Mouse (Mus musculus) gastrocnemius, postnatal 25 days (tissue): ENCODE results near the gene Pax8. TPM values are rescaled to one million over a fixed set of nuclear protein-coding genes. Genes with fewer than 3 reads are reported as not detected.

Experiments used
- DNase-seq: peaks from one replicate; pipeline ENCODE4 v3.0.0; 2022
- total RNA-seq, 2 experiments: library from RNA; stranded (reverse); gene quantifications; 1 replicate in 1 of 2; 2 replicates in 1 of 2; pipeline ENCODE4 v1.2.3; 2021

Pax8 gene
- total RNA-seq, 2 experiments from 2014 or later: not detected

DNA sequence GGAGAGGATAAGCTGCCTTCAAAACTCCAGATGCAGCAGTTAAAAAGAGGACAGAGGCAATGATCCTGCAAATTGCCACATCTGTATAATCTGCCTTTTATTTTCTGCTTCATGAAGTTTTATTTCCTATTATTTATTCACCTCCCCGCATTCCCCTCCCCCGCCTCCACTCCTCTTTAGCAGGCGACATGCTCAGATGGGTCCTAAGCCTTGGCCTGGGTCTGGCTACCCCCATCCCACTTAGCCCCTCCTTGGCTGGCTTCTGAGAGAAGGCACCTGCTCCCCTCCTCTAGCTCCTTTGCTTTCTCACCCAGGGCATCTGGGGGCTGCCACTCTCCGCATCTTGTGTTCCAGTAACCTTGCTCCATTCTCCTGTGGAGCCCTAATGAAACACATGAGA, 61.7 kb downstream of the Pax8 start:
- DNase-seq: no peak

GRCm38 (mm10) chr2:24413172-24413571, 62.2 kb downstream of the Pax8 start:
- no peak for DNase-seq

GRCm38 (mm10) chr2:24409166-24409565, 66.2 kb downstream of the Pax8 start:
- DNase-seq: no peak

DNA sequence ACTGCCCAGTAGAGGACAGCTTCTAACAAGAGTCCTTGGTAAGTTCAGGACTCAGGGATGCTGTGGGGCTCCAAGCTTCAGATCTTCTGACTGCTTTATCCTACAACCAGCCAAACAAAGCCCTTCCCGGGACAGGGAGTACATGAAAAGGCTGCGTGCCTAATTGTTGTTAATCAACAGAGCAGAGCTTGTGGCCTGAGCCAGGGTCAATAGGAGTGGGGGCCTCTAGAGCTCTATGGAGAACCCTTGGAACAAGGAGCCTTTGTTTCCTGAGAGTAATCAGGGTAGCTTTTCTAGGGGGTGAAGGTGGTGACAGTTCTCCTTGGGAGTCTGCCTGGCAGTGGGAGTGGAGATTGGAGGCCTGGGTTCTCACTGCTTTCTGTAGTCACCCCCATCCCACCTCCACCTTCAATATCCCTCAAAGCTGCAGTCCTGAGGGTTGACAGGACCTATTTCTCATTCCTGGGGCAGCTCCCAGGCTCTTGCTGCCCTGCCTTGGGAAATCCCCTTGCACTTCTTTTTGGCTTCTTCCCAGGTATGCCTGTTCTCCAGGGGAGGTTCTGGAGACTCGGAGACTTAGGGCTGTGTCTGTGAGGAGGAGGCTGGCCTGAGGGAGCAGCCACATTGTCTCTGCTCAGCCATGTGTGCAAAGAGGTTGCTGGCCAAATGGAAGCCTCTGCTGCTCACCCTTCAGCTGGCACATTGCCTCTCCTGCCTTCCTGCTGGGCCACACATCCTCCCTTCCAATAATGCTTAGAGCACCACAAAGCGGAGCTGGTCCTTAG, 67.5 kb downstream of the Pax8 start:
- DNase-seq: no peak

DNA sequence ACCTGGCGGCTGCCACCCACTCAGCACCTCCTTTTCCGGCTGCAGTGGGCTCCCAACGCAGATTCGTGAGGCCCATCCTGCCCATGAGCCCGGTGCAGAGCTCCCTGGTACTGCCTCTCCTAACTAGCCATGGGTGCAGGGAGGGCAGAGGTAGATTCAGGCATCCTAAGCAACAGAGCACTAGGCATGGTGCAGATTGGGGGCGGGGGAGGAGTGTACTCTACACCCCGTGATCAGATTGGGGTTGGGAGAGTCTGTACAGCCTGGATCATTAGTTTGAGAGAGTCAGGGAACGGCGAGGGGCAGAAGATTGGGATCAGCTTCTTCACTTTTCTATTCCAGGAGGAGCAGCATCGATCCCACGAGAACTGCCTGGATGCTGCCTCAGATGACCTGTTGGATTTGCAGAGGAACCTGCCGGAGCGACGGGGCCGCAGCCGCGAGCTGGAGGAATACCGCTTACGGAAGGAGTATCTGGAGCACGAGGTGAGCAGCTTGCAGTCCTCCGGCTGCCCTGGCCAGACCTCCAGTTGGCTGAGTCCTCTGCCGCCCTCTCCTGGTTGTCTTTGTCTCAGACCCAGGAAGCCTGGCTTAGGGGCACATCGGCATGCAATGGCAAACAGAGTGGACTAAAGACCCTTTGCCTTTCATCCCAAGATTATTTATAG, 69.9 kb downstream of the Pax8 start:
- DNase-seq: no peak

DNA sequence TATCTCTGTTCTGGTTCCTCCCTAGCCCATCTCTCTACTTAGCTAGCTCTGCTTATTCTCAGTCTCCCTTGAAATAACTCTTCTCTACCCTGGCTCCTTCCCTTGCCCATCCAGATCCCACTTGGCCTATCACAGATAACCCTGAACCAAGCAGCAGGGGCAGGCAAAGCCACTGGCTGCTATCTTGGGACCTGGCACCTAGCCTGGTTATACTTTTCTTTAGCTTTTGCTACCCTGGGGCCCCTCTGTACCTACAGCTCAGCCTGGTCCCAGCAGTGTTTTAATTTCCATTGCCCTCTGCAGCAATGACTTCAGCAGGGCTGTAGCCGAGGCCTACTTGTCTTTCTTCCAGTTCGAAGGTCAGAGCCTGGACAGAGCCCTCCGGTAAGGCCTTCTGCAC, 74.7 kb downstream of the Pax8 start:
- DNase-seq: no peak

- DNase-seq: no peak
Measured at GRCm38 (mm10) chr2:24397115-24397514, 78.3 kb downstream of the Pax8 start.

DNA sequence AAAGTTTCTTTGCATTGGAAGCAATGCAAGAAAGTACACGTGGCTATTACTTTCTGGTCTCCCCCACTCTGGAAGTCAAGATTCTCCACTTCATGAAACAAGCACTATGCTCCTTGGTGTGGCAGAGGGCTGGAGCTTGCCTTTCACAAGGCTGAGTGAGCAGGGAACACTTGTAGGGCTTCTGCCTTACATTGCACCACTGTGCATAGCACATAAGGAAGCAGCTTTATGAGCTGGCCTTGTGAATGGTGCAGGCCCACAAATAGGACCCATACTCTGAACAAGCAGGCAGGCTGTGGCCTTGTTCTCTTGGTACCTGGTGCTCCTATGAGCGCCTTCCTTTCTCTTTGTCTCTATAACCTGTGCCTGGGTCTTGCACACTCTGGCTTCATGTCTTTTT, 82.1 kb downstream of the Pax8 start:
- DNase-seq: no peak

- DNase-seq: no peak
Measured at GRCm38 (mm10) chr2:24387361-24388283, 87.8 kb downstream of the Pax8 start.

DNA sequence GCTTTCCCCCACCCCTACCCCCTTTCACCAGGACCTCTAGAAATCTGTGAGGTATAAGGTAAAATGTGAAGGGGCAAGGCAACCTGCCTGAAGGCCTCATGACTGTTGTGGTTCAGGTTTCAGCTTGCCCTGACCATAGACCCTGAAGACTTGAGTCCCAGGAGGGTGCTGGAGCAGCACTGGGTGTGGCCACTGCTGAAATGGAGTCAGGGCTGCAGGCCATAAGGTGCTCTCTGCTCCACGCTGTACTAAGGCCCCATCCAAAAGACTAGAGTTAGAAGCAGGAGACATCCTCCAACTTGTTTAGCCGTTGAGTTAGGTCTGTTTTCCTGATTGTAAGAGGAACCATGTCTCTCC, 88.5 kb downstream of the Pax8 start:
- no peak for DNase-seq

DNA sequence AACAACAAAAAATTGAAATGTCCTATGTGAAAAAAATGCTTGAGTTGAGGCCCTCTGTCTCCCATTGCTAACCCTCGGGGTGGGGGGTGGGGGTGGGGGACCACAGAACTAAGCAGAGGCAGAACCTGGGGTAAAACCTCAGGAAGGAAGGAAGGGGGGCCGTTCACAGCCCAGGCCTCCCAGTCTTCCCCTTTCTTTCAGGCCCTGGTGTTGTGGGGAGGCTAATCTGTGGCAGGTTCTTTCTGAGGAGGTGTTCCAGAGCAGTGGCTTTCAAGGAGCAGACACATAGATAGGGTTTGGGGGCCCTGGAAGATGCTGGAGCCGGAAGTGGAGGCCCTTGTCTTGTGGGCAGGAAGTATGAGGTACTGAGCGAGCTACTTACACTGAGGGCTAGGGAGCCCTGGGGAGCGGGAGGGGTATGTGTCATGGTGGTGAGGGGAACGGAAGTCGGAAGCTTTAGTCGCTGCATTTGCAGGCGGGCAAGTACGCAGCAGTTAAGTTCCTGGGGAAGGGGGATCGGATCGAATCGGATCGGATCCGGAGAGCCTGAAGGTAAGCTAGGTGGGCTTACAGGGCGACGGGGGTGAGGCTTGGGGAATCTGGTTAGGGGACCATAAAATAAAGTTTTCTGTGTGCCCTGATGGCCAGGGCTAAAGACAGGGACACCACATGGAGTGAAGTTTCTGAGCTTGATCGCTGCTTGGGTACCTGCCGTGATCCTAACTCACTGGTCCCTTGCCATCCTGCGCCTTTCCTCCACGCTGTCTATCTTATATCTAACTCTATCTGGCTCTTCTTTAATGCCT, 89.0 kb downstream of the Pax8 start:
- DNase-seq: peak; percentile 20

DNA sequence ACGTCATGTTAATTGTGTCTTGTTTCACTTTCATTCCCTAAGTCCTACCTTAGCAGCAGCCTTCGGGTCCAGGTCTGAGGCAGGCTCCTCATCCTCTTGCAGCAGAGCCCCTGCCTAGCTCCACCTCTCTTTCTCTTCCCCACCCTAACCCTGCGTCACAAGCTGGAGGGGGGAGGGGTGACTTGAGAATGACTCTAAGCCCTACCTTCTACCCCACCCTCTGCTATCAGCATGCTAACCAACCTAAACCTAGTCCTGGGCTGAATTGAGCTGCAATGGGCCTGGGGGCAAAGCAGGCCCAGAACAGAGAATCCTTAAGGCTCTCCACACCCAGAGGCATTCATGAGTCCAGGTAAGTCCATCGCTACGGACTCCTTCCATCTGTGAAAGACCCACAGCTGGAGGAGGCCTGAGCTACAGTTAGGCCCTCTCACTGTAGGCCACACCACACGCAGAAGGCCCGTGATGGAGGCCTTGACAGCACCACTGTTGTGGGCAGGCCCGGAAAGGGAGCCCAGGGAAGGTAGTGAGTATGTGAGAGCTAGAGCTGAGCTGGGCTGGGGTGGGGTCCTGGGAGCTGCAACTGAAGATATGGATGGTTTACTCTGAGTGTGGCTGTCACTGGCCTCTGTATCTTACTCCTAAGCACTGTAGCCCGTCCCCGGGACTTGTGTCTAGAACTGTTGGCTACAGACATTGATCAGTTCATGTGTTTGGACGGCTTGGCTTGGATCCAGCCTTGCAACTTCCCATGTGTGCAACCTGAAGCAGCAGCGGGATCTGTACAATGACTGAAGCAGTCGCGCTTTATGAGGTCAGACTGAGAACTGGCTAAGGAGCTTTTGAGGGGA, 90.1 kb downstream of the Pax8 start:
- DNase-seq: no peak

GRCm38 (mm10) chr2:24384393-24384792, 91.0 kb downstream of the Pax8 start:
- DNase-seq: no peak

DNA sequence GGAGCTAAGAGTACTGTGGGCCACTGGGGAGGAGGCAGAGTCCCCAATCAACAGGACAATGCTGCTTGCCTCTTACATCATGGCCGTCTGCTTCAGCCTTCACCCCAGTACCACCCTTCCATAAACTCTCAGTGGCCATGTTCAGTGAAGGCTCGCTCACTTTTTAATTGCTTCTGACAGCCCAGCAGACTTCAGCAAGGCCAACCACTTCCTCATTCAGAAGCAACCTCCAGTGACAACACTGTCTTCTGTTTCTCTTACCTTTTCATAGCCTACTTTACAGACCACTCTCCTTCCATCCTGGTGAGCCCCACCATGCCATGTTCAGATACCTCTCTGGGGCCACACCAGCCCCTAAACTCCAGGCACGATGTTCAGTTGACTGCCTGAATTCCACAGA, 91.8 kb downstream of the Pax8 start:
- no peak for DNase-seq

- no peak for DNase-seq
Measured at GRCm38 (mm10) chr2:24382456-24383230, 92.8 kb downstream of the Pax8 start.

- DNase-seq: no peak
Measured at GRCm38 (mm10) chr2:24378747-24379450, 96.5 kb downstream of the Pax8 start.
